Mouse (Mus musculus) G1E-ER4 (cell line): ENCODE data around the gene Olfr193. TPM values are rescaled to one million over a fixed set of nuclear protein-coding genes. Genes with fewer than 3 reads are reported as not detected.
"Not testable (repeated sequence)": the region's sequence is repeated elsewhere in the genome, so short reads cannot be mapped to it uniquely, and the experiment has no call there.

Source experiments
- GATA1 ChIP-seq: IDR thresholded peaks from one replicate; pipeline ENCODE4 v1.8.0; 2012; ENCODE audit warnings: low read length, inconsistent platforms
- polyA plus RNA-seq: library from polyadenylated mRNA; stranded (reverse); fragments of >175 nt; gene quantifications from 2 replicates; pipeline ENCODE4 v1.2.3, GENCODE M21; 2012

Gene Olfr193
- polyA plus RNA-seq: not detected in 2 replicates

- no peak for TF ChIP-seq GATA1
Measured at GRCm38 (mm10) chr16:59111781-59112180, at the start of gene Olfr193. Olfr193 (minus strand) TSS chr16:59111881.

- no peak for TF ChIP-seq GATA1
Measured at GRCm38 (mm10) chr16:59151996-59152395, 40.3 kb upstream of the Olfr193 start.

GRCm38 (mm10) chr16:59146746-59147145, 35.1 kb upstream of the Olfr193 start, which contains the start of gene Olfr195:
Olfr195 (plus strand) TSS chr16:59147046.
- TF ChIP-seq GATA1: no peak

GRCm38 (mm10) chr16:59141105-59141504, 29.4 kb upstream of the Olfr193 start:
- TF ChIP-seq GATA1: no peak

DNA sequence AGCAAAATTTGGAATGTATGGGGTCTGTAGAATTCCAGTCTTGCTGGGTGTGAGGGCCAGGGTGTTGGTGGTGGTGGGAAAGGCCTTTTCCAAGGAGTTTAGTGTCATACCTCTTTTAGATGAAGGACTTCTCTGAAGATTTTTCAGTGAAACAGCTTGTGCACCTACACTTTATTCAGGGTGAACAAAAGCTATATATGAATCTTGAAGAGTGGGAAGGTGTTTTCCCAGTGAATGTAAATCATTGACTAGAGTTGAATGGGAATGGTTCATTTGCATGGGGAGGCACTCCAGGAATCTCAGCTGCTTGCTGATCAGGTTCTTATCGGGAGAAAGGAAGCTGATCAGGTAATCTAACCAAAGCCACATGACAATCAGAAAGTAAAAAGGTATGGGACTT, 19.1 kb upstream of the Olfr193 start:
- TF ChIP-seq GATA1: no peak

DNA sequence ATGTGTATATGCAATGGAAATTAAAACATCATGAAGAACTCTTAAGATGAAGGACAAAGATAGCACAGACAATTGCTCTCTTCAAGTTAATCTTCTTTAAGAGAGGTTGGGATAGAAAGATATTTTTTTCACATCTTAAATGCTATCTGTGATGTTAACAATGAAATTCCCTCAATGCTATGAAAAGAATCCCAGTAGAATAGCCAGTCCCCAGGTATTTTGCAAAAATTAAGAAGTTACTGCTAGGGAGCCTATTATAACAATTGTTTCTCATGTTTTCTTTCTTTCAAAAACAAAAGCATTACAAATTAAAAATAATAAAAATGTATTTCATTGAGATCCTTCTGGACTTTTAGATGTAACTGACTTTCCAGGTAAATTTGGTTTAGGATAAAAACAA, 9.3 kb upstream of the Olfr193 start, which contains the start of gene Olfr194:
TSS of gene Olfr194 (minus strand) at position 101 of the 400 bp plus-strand sequence.
- TF ChIP-seq GATA1: no peak

DNA sequence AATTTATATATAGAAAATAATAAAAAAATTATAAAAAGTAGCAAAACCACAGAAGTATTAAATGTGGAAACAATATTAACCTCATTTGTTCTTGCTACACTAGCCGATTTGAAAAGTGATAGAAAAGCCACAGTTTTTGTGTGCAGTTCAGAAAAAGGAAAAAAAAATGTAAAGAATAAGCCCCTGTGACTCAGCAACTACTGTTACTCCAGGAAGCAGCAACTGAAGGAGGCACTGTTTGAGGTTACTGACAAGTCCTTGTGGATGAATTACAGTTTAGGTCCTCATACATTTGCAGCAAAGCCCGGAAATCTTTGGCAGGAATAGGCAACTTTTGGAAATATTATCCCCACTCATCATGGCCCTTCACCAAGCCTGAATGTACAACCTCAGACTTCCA, 6.4 kb downstream of the Olfr193 start:
- TF ChIP-seq GATA1: no peak

GRCm38 (mm10) chr16:59089722-59090121, 22.0 kb downstream of the Olfr193 start, which contains the start of gene Olfr191:
Olfr191 (minus strand) TSS chr16:59089822.
- TF ChIP-seq GATA1: not testable (repeated sequence)

- TF ChIP-seq GATA1: no peak
Measured at GRCm38 (mm10) chr16:59077905-59078304, 33.8 kb downstream of the Olfr193 start, which contains the start of gene Olfr190. Olfr190 (minus strand) TSS chr16:59078005.

DNA sequence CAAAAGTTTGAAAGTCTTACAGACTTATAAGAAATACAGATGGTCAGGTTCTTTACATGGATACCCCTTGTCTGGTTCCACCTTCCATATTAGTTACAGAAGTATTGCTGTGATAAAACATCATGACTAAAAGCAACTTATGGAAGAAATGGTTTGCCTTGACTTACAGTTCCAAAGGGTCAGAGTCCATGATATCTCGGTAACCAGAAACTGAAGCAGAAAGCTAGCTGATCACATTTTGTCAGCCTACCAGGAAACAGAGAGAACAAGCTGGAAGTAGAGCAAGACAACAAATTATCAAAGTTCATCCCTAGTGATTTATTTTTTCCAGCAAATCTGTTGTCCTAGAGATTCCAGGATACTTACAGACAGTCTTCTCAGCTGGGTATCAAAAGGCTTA, 38.2 kb downstream of the Olfr193 start:
- TF ChIP-seq GATA1: no peak

DNA sequence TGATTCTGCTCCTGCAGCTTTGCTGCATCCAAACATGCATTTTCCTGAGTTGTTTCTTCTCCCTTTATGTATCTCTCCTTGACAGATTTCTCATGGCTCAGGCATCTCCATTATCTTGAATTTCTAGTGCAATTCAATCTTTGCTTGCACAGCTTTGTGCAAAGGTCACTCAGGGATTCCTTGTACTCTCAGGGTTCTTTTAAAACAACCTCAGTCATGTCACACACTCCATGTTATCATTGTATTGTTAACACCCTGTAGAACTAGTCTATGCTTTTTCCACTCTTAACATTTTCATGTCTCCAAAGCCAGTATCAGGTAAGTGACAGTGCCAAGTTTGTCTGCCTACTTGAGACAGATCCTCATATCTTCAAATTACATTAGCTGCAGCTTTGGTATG, 39.9 kb downstream of the Olfr193 start:
- TF ChIP-seq GATA1: no peak

Other genes with a start within 250 kb of the Olfr193 start
- gene Olfr177, start 237.1 kb downstream of the Olfr193 start, polyA plus RNA-seq: not detected in 2 replicates
- gene Olfr178, start 219.8 kb downstream of the Olfr193 start, polyA plus RNA-seq: not detected in 2 replicates
- gene Olfr181, start 183.1 kb downstream of the Olfr193 start, polyA plus RNA-seq: not detected in 2 replicates
- gene Olfr180, start 182.5 kb downstream of the Olfr193 start, polyA plus RNA-seq: not detected in 2 replicates
- gene Olfr183, start 116.5 kb downstream of the Olfr193 start, polyA plus RNA-seq: 0.08 TPM in 1 of 2 replicates, not detected in the other
- not detected in 2 replicates for gene Olfr186, start 81.6 kb downstream of the Olfr193 start, polyA plus RNA-seq
- gene Olfr187, start 72.1 kb downstream of the Olfr193 start, polyA plus RNA-seq: not detected in 2 replicates
- gene Olfr190, start 33.9 kb downstream of the Olfr193 start, polyA plus RNA-seq: not detected in 2 replicates
- gene Olfr191, start 22.1 kb downstream of the Olfr193 start, polyA plus RNA-seq: not detected in 2 replicates
- gene Olfr194, start 9.2 kb upstream of the Olfr193 start, polyA plus RNA-seq: not detected in 2 replicates
- gene Olfr195, start 35.2 kb upstream of the Olfr193 start, polyA plus RNA-seq: not detected in 2 replicates
- not detected in 2 replicates for gene Olfr196, start 58.6 kb upstream of the Olfr193 start, polyA plus RNA-seq
- gene Olfr198, start 91.7 kb upstream of the Olfr193 start, polyA plus RNA-seq: not detected in 2 replicates
- not detected in 2 replicates for gene Olfr199, start 107.9 kb upstream of the Olfr193 start, polyA plus RNA-seq
- gene Olfr201, start 160.8 kb upstream of the Olfr193 start, polyA plus RNA-seq: not detected in 2 replicates
- gene Olfr202, start 174.9 kb upstream of the Olfr193 start, polyA plus RNA-seq: not detected in 2 replicates
- not detected in 2 replicates for gene Olfr203, start 187.0 kb upstream of the Olfr193 start, polyA plus RNA-seq
- not detected in 2 replicates for gene Olfr204, start 206.4 kb upstream of the Olfr193 start, polyA plus RNA-seq
- gene Olfr205, start 219.3 kb upstream of the Olfr193 start, polyA plus RNA-seq: not detected in 2 replicates
- gene Olfr206, start 237.4 kb upstream of the Olfr193 start, polyA plus RNA-seq: not detected in 2 replicates